Mouse (Mus musculus): ENCODE results near the gene Vps45. TPM values are rescaled to one million over a fixed set of nuclear protein-coding genes. Genes with fewer than 3 reads are reported as not detected.
"Not testable (repeated sequence)": the region's sequence is repeated elsewhere in the genome, so short reads cannot be mapped to it uniquely, and the experiment has no call there.

The Vps45 gene
- polyA plus RNA-seq, 1 experiment from 2014 or later = 54.8 TPM

- no peaks in the 10 kb centered on the region for H3K9me3 ChIP-seq (replicated peaks; ENCODE audit: control insufficient read depth, low read length)
- H3K36me3 ChIP-seq (ENCODE audit: control insufficient read depth, insufficient read depth, low read length) = no peaks in the 10 kb centered on the region
- peak overlapping the region; percentile 29 for H3K9ac ChIP-seq (ENCODE audit: low read length)
- 6% methylated on average over 7 of the region's 7 CpGs for WGBS
- peak overlapping the region; percentile 11 for H3K4me3 ChIP-seq (ENCODE audit: low read depth, low read length)
- DNase-seq (ENCODE audit: low spot score) (peak; percentile 78), ATAC-seq (peak; percentile 57)
- H3K4me1 ChIP-seq (ENCODE audit: control insufficient read depth, insufficient read depth, low read length) = 0 out of 2 replicates have a peak, but pooled peaks cover 3% of the 10 kb centered on the region
- peak overlapping the region; percentile 42 for H3K4me2 ChIP-seq (ENCODE audit: low read length)
- no peak overlapping the region for H3K27ac ChIP-seq (ENCODE audit: low read depth, low read length)
- no peaks in the 10 kb centered on the region for H3K27me3 ChIP-seq (replicated peaks; ENCODE audit: control insufficient read depth, insufficient read depth, low read length)
These were observed 92.5 kb downstream of the Vps45 start for GRCm38 (mm10) chr3:95965518-95966451.

GRCm38 (mm10) chr3:95963681-95964080, 94.6 kb downstream of the Vps45 start:
- DNase-seq (ENCODE audit: low spot score) (no peak), ATAC-seq (no peak)
- H3K4me1 ChIP-seq (ENCODE audit: control insufficient read depth, insufficient read depth, low read length) = 0 out of 2 replicates have a peak, but pooled peaks cover 3% of the 10 kb centered on the region
- WGBS = 43% methylated on average over 4 of the region's 4 CpGs
- H3K27ac ChIP-seq (ENCODE audit: low read depth, low read length) = no peak overlapping the region
- H3K4me3 ChIP-seq (ENCODE audit: low read depth, low read length) = no peak overlapping the region
- H3K9me3 ChIP-seq (replicated peaks; ENCODE audit: control insufficient read depth, low read length) = no peaks in the 10 kb centered on the region
- no peaks in the 10 kb centered on the region for H3K36me3 ChIP-seq (ENCODE audit: control insufficient read depth, insufficient read depth, low read length)
- H3K4me2 ChIP-seq (ENCODE audit: low read length) = no peak overlapping the region
- no peaks in the 10 kb centered on the region for H3K27me3 ChIP-seq (replicated peaks; ENCODE audit: control insufficient read depth, insufficient read depth, low read length)
- H3K9ac ChIP-seq (ENCODE audit: low read length) = no peak overlapping the region

- 0 out of 2 replicates have a peak, but pooled peaks cover 3% of the 10 kb centered on the region for H3K4me1 ChIP-seq (ENCODE audit: control insufficient read depth, insufficient read depth, low read length)
- no peak overlapping the region for H3K4me3 ChIP-seq (ENCODE audit: low read depth, low read length)
- no peak overlapping the region for H3K4me2 ChIP-seq (ENCODE audit: low read length)
- ATAC-seq (no peak), DNase-seq (ENCODE audit: low spot score) (no peak)
- no peaks in the 10 kb centered on the region for H3K9me3 ChIP-seq (replicated peaks; ENCODE audit: control insufficient read depth, low read length)
- H3K27ac ChIP-seq (ENCODE audit: low read depth, low read length) = no peak overlapping the region
- no peak overlapping the region for H3K9ac ChIP-seq (ENCODE audit: low read length)
- no peaks in the 10 kb centered on the region for H3K36me3 ChIP-seq (ENCODE audit: control insufficient read depth, insufficient read depth, low read length)
- H3K27me3 ChIP-seq (replicated peaks; ENCODE audit: control insufficient read depth, insufficient read depth, low read length) = no peaks in the 10 kb centered on the region
- 42% methylated on average over 2 of the region's 2 CpGs for WGBS
These were observed 95.0 kb downstream of the Vps45 start for GRCm38 (mm10) chr3:95963230-95963629.

- not testable (repeated sequence) for ATAC-seq; H3K27ac ChIP-seq (ENCODE audit: low read depth, low read length); H3K9me3 ChIP-seq (replicated peaks; ENCODE audit: control insufficient read depth, low read length); H3K27me3 ChIP-seq (replicated peaks; ENCODE audit: control insufficient read depth, insufficient read depth, low read length); DNase-seq (ENCODE audit: low spot score); H3K4me1 ChIP-seq (ENCODE audit: control insufficient read depth, insufficient read depth, low read length); H3K36me3 ChIP-seq (ENCODE audit: control insufficient read depth, insufficient read depth, low read length); H3K9ac ChIP-seq (ENCODE audit: low read length); H3K4me3 ChIP-seq (ENCODE audit: low read depth, low read length); H3K4me2 ChIP-seq (ENCODE audit: low read length)
- 85% methylated on average over 8 of the region's 8 CpGs for WGBS
These were observed 96.1 kb downstream of the Vps45 start for GRCm38 (mm10) chr3:95962182-95962581.

GRCm38 (mm10) chr3:95959807-95960206, 98.5 kb downstream of the Vps45 start:
- no peaks in the 10 kb centered on the region for H3K36me3 ChIP-seq (ENCODE audit: control insufficient read depth, insufficient read depth, low read length)
- no peak overlapping the region for H3K4me2 ChIP-seq (ENCODE audit: low read length)
- H3K27me3 ChIP-seq (replicated peaks; ENCODE audit: control insufficient read depth, insufficient read depth, low read length) = no peaks in the 10 kb centered on the region
- WGBS = 91% methylated on average over 1 of the region's 1 CpGs
- ATAC-seq (no peak), DNase-seq (ENCODE audit: low spot score) (peak; percentile 32)
- no peaks in the 10 kb centered on the region for H3K9me3 ChIP-seq (replicated peaks; ENCODE audit: control insufficient read depth, low read length)
- no peak overlapping the region for H3K27ac ChIP-seq (ENCODE audit: low read depth, low read length)
- H3K4me1 ChIP-seq (ENCODE audit: control insufficient read depth, insufficient read depth, low read length) = no peaks in the 10 kb centered on the region
- H3K4me3 ChIP-seq (ENCODE audit: low read depth, low read length) = no peak overlapping the region
- H3K9ac ChIP-seq (ENCODE audit: low read length) = no peak overlapping the region

GRCm38 (mm10) chr3:95959082-95959481, 99.2 kb downstream of the Vps45 start:
- no peak for ATAC-seq

GRCm38 (mm10) chr3:95957359-95958148, 100.7 kb downstream of the Vps45 start:
- 0 out of 2 replicates have a peak, but pooled peaks have one; percentile 21 for ATAC-seq
- peak; percentile 76 for DNase-seq (ENCODE audit: low spot score)
- Histone ChIP-seq H3K9ac (ENCODE audit: low read length) (no peak overlapping the region), H3K27me3 (replicated peaks; ENCODE audit: control insufficient read depth, insufficient read depth, low read length) (no peaks in the 10 kb centered on the region), H3K36me3 (ENCODE audit: control insufficient read depth, insufficient read depth, low read length) (no peaks in the 10 kb centered on the region), H3K4me1 (ENCODE audit: control insufficient read depth, insufficient read depth, low read length) (no peaks in the 10 kb centered on the region), H3K4me3 (ENCODE audit: low read depth, low read length) (no peak overlapping the region), H3K4me2 (ENCODE audit: low read length) (no peak overlapping the region), H3K9me3 (replicated peaks; ENCODE audit: control insufficient read depth, low read length) (no peaks in the 10 kb centered on the region), H3K27ac (ENCODE audit: low read depth, low read length) (no peak overlapping the region)
- 56% methylated on average over 8 of the region's 8 CpGs for WGBS

More at GRCm38 (mm10) chr3:95959082-95959481, 99.2 kb downstream of the Vps45 start:
- Histone ChIP-seq H3K9ac (ENCODE audit: low read length) (no peak overlapping the region), H3K4me3 (ENCODE audit: low read depth, low read length) (no peak overlapping the region), H3K9me3 (replicated peaks; ENCODE audit: control insufficient read depth, low read length) (no peaks in the 10 kb centered on the region), H3K27ac (ENCODE audit: low read depth, low read length) (no peak overlapping the region), H3K36me3 (ENCODE audit: control insufficient read depth, insufficient read depth, low read length) (no peaks in the 10 kb centered on the region), H3K4me2 (ENCODE audit: low read length) (no peak overlapping the region), H3K4me1 (ENCODE audit: control insufficient read depth, insufficient read depth, low read length) (no peaks in the 10 kb centered on the region), H3K27me3 (replicated peaks; ENCODE audit: control insufficient read depth, insufficient read depth, low read length) (no peaks in the 10 kb centered on the region)
- WGBS = 76% methylated on average over 5 of the region's 5 CpGs
- no peak for DNase-seq (ENCODE audit: low spot score)

- DNase-seq (ENCODE audit: low spot score) (no peak), ATAC-seq (no peak)
- Histone ChIP-seq H3K36me3 (ENCODE audit: control insufficient read depth, insufficient read depth, low read length) (no peaks in the 10 kb centered on the region), H3K4me2 (ENCODE audit: low read length) (no peak overlapping the region), H3K9ac (ENCODE audit: low read length) (no peak overlapping the region), H3K9me3 (replicated peaks; ENCODE audit: control insufficient read depth, low read length) (no peaks in the 10 kb centered on the region), H3K4me3 (ENCODE audit: low read depth, low read length) (no peak overlapping the region), H3K4me1 (ENCODE audit: control insufficient read depth, insufficient read depth, low read length) (no peaks in the 10 kb centered on the region), H3K27me3 (replicated peaks; ENCODE audit: control insufficient read depth, insufficient read depth, low read length) (no peaks in the 10 kb centered on the region), H3K27ac (ENCODE audit: low read depth, low read length) (no peak overlapping the region)
- WGBS = 93% methylated on average over 5 of the region's 5 CpGs
These were observed 102.9 kb downstream of the Vps45 start for GRCm38 (mm10) chr3:95955318-95955717.

Data from forebrain, embryonic 14.5 days (tissue).